Mouse (Mus musculus) heart, adult 2 months (tissue): Measurements from ENCODE around the gene Rbm24.
A peak's percentile ranks its signal among the peaks of the same experiment; 100 is the strongest.

ENCODE experiments used
- CTCF ChIP-seq: fragments of 200-600 bp; IDR thresholded peaks from 2 replicates; pipeline ENCODE4 v1.8.1; 2022; ENCODE audit warnings: antibody characterized with exemption, mild to moderate bottlenecking, moderate library complexity
- EP300 ChIP-seq: fragments of 200-500 bp; IDR thresholded peaks from 2 replicates; pipeline ENCODE4 v1.6.1; 2011; ENCODE audit warnings: low read depth, low read length, control low read depth; ENCODE audit not compliant: insufficient read depth
- POLR2A ChIP-seq: fragments of 200-500 bp; IDR thresholded peaks from 2 replicates; pipeline ENCODE4 v1.6.1; 2011; ENCODE audit warnings: mild to moderate bottlenecking, low read depth, low read length, control low read depth; ENCODE audit not compliant: insufficient read depth

- no peak for TF ChIP-seq CTCF
- peak; percentile 71 for TF ChIP-seq POLR2A
- peak; percentile 81; the same call in 1 of the 2 replicates for TF ChIP-seq EP300
Observed at GRCm38 (mm10) chr13:46413588-46413987, 4.6 kb upstream of the Rbm24 start.
